Mouse (Mus musculus) C2C12 (cell line): ENCODE measurements around the gene Slc30a7. TPM values are rescaled to one million over a fixed set of nuclear protein-coding genes. Genes with fewer than 3 reads are reported as not detected.
"Not testable (repeated sequence)": the region's sequence is repeated elsewhere in the genome, so short reads cannot be mapped to it uniquely, and the experiment has no call there.

Experiments
- H3K27me3 ChIP-seq: one replicate; pipeline ENCODE4 v1.6.1; 2011; ENCODE audit not compliant: control insufficient read depth, insufficient read depth, insufficient read length
- H3K36me3 ChIP-seq: one replicate; pipeline ENCODE4 v1.6.1; 2011; ENCODE audit not compliant: control insufficient read depth, insufficient read depth
- H3K4me3 ChIP-seq: one replicate; pipeline ENCODE4 v1.5.1; 2011; ENCODE audit warnings: mild to moderate bottlenecking, control low read depth; ENCODE audit not compliant: poor library complexity, insufficient read depth, severe bottlenecking
- H3K79me2 ChIP-seq: one replicate; pipeline ENCODE4 v1.6.1; 2011; ENCODE audit not compliant: control insufficient read depth, insufficient read depth
- H3K79me3 ChIP-seq: one replicate; pipeline ENCODE4 v1.6.1; 2011; ENCODE audit warnings: low read depth, control low read depth
- H3ac ChIP-seq: one replicate; pipeline ENCODE3; 2011; ENCODE audit warnings: low read depth; ENCODE audit not compliant: control insufficient read depth, insufficient read length
- CEBPB ChIP-seq: IDR thresholded peaks from one replicate; pipeline ENCODE4 v1.6.1; 2011; ENCODE audit warnings: low read depth, mild to moderate bottlenecking, control low read depth, moderate library complexity
- CTCF ChIP-seq: IDR thresholded peaks from one replicate; pipeline ENCODE4 v1.5.1; 2011; ENCODE audit not compliant: control insufficient read depth, insufficient read depth, insufficient read length
- FOSL1 ChIP-seq: IDR thresholded peaks from one replicate; pipeline ENCODE4 v1.8.0; 2011; ENCODE audit warnings: mild to moderate bottlenecking, low read length; ENCODE audit not compliant: poor library complexity, insufficient read depth, severe bottlenecking
- MAX ChIP-seq: IDR thresholded peaks from one replicate; pipeline ENCODE4 v1.6.1; 2011; ENCODE audit warnings: mild to moderate bottlenecking, control low read depth
- MYOD1 ChIP-seq: IDR thresholded peaks from one replicate; pipeline ENCODE4 v1.6.1; 2011; ENCODE audit warnings: low read depth; ENCODE audit not compliant: control insufficient read depth, insufficient read length
- MYOG ChIP-seq: IDR thresholded peaks from one replicate; pipeline ENCODE4 v1.6.1; 2011; ENCODE audit not compliant: control insufficient read depth, insufficient read length; ENCODE audit errors: extremely low read depth
- USF1 ChIP-seq: IDR thresholded peaks from one replicate; pipeline ENCODE4 v1.6.1; 2011; ENCODE audit warnings: low read depth, mild to moderate bottlenecking, control low read depth, moderate library complexity
- polyA plus RNA-seq: library from polyadenylated mRNA; unstranded; fragments of >200 nt; fragmentation: generic; extraction: Trizol; gene quantifications from one replicate; pipeline ENCODE4 v1.2.1, GENCODE M21; 2012; ENCODE audit warnings: missing spikeins

The Slc30a7 gene
- polyA plus RNA-seq, 1 experiment, result 7.9 TPM

DNA sequence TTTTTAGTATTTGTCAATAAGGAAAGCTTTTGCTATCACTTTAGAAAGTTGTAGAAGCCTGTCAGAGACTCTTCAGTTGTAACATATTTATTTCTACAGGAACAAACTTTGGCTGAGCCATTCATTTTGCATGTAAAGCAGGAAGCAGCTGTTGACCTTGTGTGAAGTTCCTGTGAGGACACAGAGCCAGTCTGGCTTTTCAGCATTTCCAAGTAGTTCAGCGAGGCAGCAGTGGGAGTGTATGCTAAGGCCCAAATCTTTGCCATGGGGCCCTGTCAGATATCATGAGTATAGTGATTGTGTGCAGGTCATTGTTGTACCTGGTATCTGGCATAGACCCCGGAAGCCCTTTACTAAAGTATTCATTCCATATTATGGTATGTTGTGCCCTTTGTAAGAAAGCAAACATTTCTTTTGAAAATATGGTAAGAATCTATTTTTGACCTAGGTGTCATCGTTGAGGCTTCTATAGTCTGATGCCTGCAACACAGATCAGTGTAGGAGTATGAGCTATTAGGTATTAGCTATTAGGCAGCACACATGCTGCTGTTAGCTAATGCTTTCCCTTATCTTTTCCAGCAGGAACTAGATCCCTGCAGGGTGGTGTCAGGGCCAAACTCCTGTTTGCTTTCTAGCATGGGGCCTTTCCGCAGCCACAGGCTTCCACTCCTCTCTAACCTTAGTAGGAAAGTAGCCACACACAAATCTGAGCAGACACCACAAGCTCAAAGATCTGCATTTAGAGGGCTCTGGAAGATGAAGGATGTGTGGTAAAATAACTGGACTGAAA, 82.6 kb downstream of the Slc30a7 start:
- Histone ChIP-seq H3K4me3 (no peak overlapping the region), H3K36me3 (peaks cover 53% of the 10 kb centered on the region), H3K79me2 (no peaks in the 10 kb centered on the region), H3ac (no peak overlapping the region), H3K27me3 (no peaks in the 10 kb centered on the region), H3K79me3 (no peaks in the 10 kb centered on the region)
- TF ChIP-seq MAX, result no peak
- TF ChIP-seq FOSL1, result no peak
- no peak for TF ChIP-seq CTCF
- no peak for TF ChIP-seq MYOG
- no peak for TF ChIP-seq USF1
- no peak for TF ChIP-seq MYOD1
- no peak for TF ChIP-seq CEBPB

DNA sequence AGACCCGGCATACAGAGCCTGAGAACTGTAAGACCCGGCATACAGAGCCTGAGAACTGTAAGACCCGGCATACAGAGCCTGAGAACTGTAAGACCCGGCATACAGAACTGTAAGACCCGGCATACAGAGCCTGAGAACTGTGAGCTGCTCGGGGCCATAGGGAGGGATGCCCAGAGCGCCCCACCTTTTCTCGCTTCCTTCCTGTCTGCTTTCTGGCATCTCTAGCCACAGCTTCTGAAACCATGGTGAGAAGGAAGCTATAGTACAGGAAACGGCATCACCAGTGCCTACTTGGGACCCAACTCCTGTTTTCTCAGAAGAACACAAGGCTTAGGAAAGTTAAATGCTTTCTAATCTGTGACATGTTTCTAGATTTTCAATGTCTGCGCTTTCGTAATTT, 99.8 kb downstream of the Slc30a7 start:
- not testable (repeated sequence) for H3K79me3 ChIP-seq, H3K4me3 ChIP-seq, H3K27me3 ChIP-seq, H3K79me2 ChIP-seq, H3ac ChIP-seq
- peaks cover 28% of the 10 kb centered on the region for H3K36me3 ChIP-seq

DNA sequence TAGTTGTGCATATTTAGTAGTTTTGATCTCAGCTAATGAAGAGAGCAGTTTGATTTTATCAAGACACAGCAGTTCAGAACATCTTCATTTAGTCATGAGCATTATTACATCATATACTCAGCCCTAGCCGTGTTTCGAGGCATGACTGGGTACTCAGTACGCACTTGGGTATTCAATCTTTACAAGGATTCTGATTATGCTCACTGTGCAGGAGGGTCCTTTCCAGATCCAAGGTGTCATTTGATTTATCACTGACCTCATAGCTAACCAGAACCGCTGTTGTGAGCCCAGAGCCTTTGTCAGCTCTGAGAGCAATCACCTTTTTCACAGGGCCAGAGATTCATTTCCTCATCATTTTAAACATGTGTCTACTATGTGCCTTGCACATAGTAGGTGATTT, 101.6 kb downstream of the Slc30a7 start:
- H3K27me3 ChIP-seq, result no peaks in the 10 kb centered on the region
- no peaks in the 10 kb centered on the region for H3K79me3 ChIP-seq
- H3ac ChIP-seq, result no peak overlapping the region
- no peaks in the 10 kb centered on the region for H3K79me2 ChIP-seq
- peaks cover 45% of the 10 kb centered on the region for H3K36me3 ChIP-seq
- TF ChIP-seq CEBPB (no peak), MYOG (no peak), USF1 (no peak), CTCF (no peak), MAX (no peak), MYOD1 (no peak), FOSL1 (no peak)
- H3K4me3 ChIP-seq, result no peak overlapping the region

DNA sequence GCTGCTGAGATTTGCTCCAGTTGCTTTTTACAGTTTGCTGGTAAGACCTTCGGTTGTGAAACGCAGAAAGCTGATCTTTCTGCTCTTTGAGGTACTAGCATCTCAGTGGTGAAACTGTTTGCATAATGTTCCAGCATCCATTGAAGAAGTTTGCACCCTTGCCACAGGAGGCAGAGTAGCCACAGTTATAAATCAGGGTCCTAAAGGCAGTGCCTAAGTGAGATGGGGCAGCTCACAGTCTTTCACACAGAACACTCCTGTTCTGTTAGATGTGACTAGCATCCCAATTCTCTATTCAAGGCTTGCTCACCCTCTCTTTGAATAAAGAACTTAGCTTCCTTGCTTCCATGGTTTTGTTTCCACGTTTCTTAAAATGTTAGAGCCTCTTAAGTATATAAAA, 102.1 kb downstream of the Slc30a7 start:
- Histone ChIP-seq H3K4me3 (no peak overlapping the region), H3K27me3 (no peaks in the 10 kb centered on the region), H3K79me3 (no peaks in the 10 kb centered on the region), H3K36me3 (peaks cover 46% of the 10 kb centered on the region), H3K79me2 (no peaks in the 10 kb centered on the region), H3ac (no peak overlapping the region)
- TF ChIP-seq MYOG (no peak), CEBPB (no peak), USF1 (no peak), FOSL1 (no peak), MYOD1 (no peak), MAX (no peak), CTCF (no peak)

DNA sequence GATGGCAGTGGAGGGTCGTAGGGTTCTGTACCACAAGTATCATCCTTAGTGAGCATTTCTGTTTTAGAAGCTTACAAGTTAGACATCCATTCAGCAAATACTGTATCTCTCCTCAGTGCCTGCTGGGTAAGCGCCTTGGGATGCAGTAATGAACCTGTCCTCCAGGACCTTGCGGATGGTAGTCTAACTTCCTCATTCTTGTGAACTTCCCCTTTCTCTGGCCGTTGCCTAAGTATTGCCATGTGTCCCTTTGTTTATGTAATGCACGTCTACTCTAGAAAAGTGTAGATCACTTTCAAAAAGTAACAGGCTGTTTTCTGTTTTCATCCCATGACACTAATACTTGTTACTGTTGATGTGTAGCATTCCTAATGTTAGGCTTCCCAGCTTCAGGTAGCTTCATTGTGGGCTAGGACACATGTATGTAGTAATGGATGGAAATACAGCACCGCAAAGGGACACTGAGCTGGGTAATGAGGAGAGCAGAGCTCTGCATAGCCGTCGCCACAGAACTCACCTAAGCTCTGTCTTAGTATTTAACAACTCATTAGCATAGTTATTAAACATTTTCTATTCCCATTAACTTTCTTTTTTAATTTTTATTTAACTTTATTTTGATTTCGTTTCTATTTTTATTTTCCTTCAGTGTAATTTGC, 104.8 kb downstream of the Slc30a7 start:
- Histone ChIP-seq H3K27me3 (no peaks in the 10 kb centered on the region), H3K36me3 (peaks cover 45% of the 10 kb centered on the region), H3K4me3 (no peak overlapping the region), H3K79me3 (no peaks in the 10 kb centered on the region), H3ac (no peak overlapping the region), H3K79me2 (no peaks in the 10 kb centered on the region)
- TF ChIP-seq FOSL1, result no peak
- no peak for TF ChIP-seq CTCF
- TF ChIP-seq MYOG, result no peak
- no peak for TF ChIP-seq MAX
- no peak for TF ChIP-seq CEBPB
- no peak for TF ChIP-seq USF1
- TF ChIP-seq MYOD1, result no peak

DNA sequence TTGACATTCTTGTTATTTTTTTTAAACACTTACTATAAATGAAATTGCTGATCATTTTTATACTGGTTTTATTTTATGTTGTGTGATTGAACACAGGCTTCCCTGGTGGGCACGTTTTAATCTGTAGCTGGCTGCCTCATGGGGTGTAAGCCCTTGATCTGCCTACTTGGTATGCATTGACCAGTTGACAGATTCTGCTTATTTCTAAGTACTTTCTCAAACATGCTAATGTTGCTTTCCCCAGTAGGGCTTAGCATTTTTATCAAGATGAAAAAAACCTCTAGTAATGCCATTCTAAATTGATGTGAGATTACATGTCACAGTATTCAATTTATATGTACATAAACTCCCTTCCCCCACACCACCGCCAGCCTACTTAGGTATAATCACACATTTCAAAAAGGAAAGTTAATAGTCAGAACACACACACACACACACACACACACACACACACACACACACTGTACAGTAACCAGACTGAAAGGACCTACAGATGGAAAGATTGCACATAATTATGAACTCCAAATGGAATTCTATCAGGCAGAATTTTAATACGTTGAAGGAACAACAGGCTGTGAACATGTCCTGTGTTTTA, 108.8 kb downstream of the Slc30a7 start:
- TF ChIP-seq MYOD1 (no peak), CEBPB (no peak), CTCF (no peak), USF1 (no peak)

More for the DNA sequence above, 108.8 kb downstream of the Slc30a7 start:
- Histone ChIP-seq H3ac (no peak overlapping the region), H3K79me3 (no peaks in the 10 kb centered on the region), H3K79me2 (no peaks in the 10 kb centered on the region), H3K4me3 (no peak overlapping the region), H3K36me3 (peaks cover 57% of the 10 kb centered on the region), H3K27me3 (no peaks in the 10 kb centered on the region)
